Mouse (Mus musculus) embryonic facial prominence, embryonic 15.5 days (tissue): ENCODE results near the gene Taf10. TPM values are rescaled to one million over a fixed set of nuclear protein-coding genes. Genes with fewer than 3 reads are reported as not detected.

Experiments used
- ATAC-seq: fragments of 200-750 bp; cut with Nextera tagmentation; 2 replicates; pipeline ENCODE4 v1.8.0; 2017; ENCODE audit warnings: low read depth, moderate TSS enrichment; ENCODE audit not compliant: insufficient number of reproducible peaks, low FRiP score, low TSS enrichment
- H3K27ac ChIP-seq: fragments of 300-500 bp; sonication (generic); replicated peaks from 2 replicates; pipeline ENCODE4 v1.5.1; 2015; ENCODE audit warnings: mild to moderate bottlenecking, inconsistent platforms
- H3K27me3 ChIP-seq: fragments of 300-500 bp; sonication (generic); 2 replicates; pipeline ENCODE4 v1.6.1; 2015; ENCODE audit warnings: inconsistent platforms
- H3K36me3 ChIP-seq: fragments of 300-500 bp; sonication (generic); 2 replicates; pipeline ENCODE4 v1.6.1; 2015; ENCODE audit warnings: mild to moderate bottlenecking, inconsistent platforms
- H3K4me1 ChIP-seq: fragments of 300-500 bp; sonication (generic); 2 replicates; pipeline ENCODE4 v1.6.1; 2015; ENCODE audit warnings: inconsistent platforms
- H3K4me2 ChIP-seq: fragments of 300-500 bp; sonication (generic); replicated peaks from 2 replicates; pipeline ENCODE4 v1.6.1; 2015; ENCODE audit warnings: mild to moderate bottlenecking, inconsistent platforms
- H3K4me3 ChIP-seq: fragments of 300-500 bp; sonication (generic); replicated peaks from 2 replicates; pipeline ENCODE4 v1.5.1; 2015; ENCODE audit warnings: mild to moderate bottlenecking, inconsistent platforms
- H3K9ac ChIP-seq: fragments of 300-500 bp; sonication (generic); 2 replicates; pipeline ENCODE4 v1.6.1; 2015; ENCODE audit warnings: inconsistent platforms
- H3K9me3 ChIP-seq: fragments of 300-500 bp; sonication (generic); replicated peaks from 2 replicates; pipeline ENCODE4 v1.6.1; 2016; ENCODE audit warnings: inconsistent platforms
- WGBS: fragments of 180-500 bp; shearing (Covaris S2); methylation state at CpG from one replicate; pipeline ENCODE4 v1.1.7; 2015; 5-methylcytosine and 5-hydroxymethylcytosine counted together
- polyA plus RNA-seq: library from polyadenylated mRNA; unstranded; fragments of >200 nt; fragmentation: Nextera tagmentation; extraction: Ambion mirVana; gene quantifications from 2 replicates; pipeline ENCODE4 v1.2.1, GENCODE M21; 2015

The Taf10 gene
- polyA plus RNA-seq, 1 experiment from 2014 or later, result 131 TPM

- Histone ChIP-seq H3K27me3 (no peaks in the 10 kb centered on the region), H3K9me3 (no peaks in the 10 kb centered on the region), H3K27ac (no peak overlapping the region), H3K36me3 (peaks cover 32% of the 10 kb centered on the region), H3K9ac (no peak overlapping the region), H3K4me3 (no peak overlapping the region), H3K4me2 (no peak overlapping the region), H3K4me1 (peaks cover 54% of the 10 kb centered on the region)
- 79% methylated on average over 2 of the region's 2 CpGs for WGBS
- no peak for ATAC-seq
These were observed 31.9 kb upstream of the Taf10 start for GRCm38 (mm10) chr7:105776026-105776425.

GRCm38 (mm10) chr7:105774661-105775060 lies 30.5 kb upstream of the Taf10 start:
- 46% methylated on average over 7 of the region's 8 CpGs for WGBS
- Histone ChIP-seq H3K9me3 (no peaks in the 10 kb centered on the region), H3K4me3 (no peak overlapping the region), H3K4me2 (no peak overlapping the region), H3K27me3 (no peaks in the 10 kb centered on the region), H3K36me3 (peaks cover 34% of the 10 kb centered on the region), H3K4me1 (peaks cover 45% of the 10 kb centered on the region), H3K27ac (no peak overlapping the region), H3K9ac (no peak overlapping the region)
- ATAC-seq, result no peak

GRCm38 (mm10) chr7:105773041-105773440 lies 28.9 kb upstream of the Taf10 start:
- Histone ChIP-seq H3K27ac (no peak overlapping the region), H3K4me1 (peaks cover 33% of the 10 kb centered on the region), H3K9ac (no peak overlapping the region), H3K27me3 (no peaks in the 10 kb centered on the region), H3K4me3 (no peak overlapping the region), H3K9me3 (no peaks in the 10 kb centered on the region), H3K36me3 (peaks cover 40% of the 10 kb centered on the region), H3K4me2 (no peak overlapping the region)
- 85% methylated on average over 5 of the region's 5 CpGs for WGBS
- ATAC-seq, result no peak

GRCm38 (mm10) chr7:105772331-105772730 lies 28.2 kb upstream of the Taf10 start:
- no peak for ATAC-seq
- no peak overlapping the region for H3K4me3 ChIP-seq
- no peak overlapping the region for H3K4me2 ChIP-seq
- peaks cover 41% of the 10 kb centered on the region for H3K36me3 ChIP-seq
- no peak overlapping the region for H3K27ac ChIP-seq
- no peaks in the 10 kb centered on the region for H3K27me3 ChIP-seq
- H3K9me3 ChIP-seq, result no peaks in the 10 kb centered on the region
- peaks cover 34% of the 10 kb centered on the region for H3K4me1 ChIP-seq
- 94% methylated on average over 15 of the region's 15 CpGs for WGBS
- H3K9ac ChIP-seq, result no peak overlapping the region

- Histone ChIP-seq H3K9ac (no peak overlapping the region), H3K36me3 (peaks cover 60% of the 10 kb centered on the region), H3K4me1 (peaks cover 20% of the 10 kb centered on the region), H3K27me3 (no peaks in the 10 kb centered on the region), H3K4me3 (no peak overlapping the region), H3K4me2 (no peak overlapping the region), H3K9me3 (no peaks in the 10 kb centered on the region), H3K27ac (no peak overlapping the region)
- 79% methylated on average over 3 of the region's 3 CpGs for WGBS
- no peak for ATAC-seq
These were observed 25.8 kb upstream of the Taf10 start for GRCm38 (mm10) chr7:105769959-105770358.

GRCm38 (mm10) chr7:105767729-105768165 lies 23.6 kb upstream of the Taf10 start:
- Histone ChIP-seq H3K9ac (no peak overlapping the region), H3K4me3 (no peak overlapping the region), H3K4me2 (no peak overlapping the region), H3K27me3 (no peaks in the 10 kb centered on the region), H3K4me1 (peaks cover 15% of the 10 kb centered on the region), H3K36me3 (peaks cover 75% of the 10 kb centered on the region), H3K27ac (0 out of 2 replicates have a peak overlapping the region, but pooled peaks have one; percentile 28), H3K9me3 (no peaks in the 10 kb centered on the region)
- no peak for ATAC-seq
- 33% methylated on average over 6 of the region's 6 CpGs for WGBS

GRCm38 (mm10) chr7:105764331-105764730 lies 20.2 kb upstream of the Taf10 start:
- Histone ChIP-seq H3K27me3 (no peaks in the 10 kb centered on the region), H3K4me3 (no peak overlapping the region), H3K9me3 (no peaks in the 10 kb centered on the region), H3K36me3 (peaks cover 71% of the 10 kb centered on the region), H3K4me2 (no peak overlapping the region), H3K4me1 (peaks cover 12% of the 10 kb centered on the region), H3K9ac (no peak overlapping the region), H3K27ac (no peak overlapping the region)
- WGBS, result 85% methylated on average over 11 of the region's 11 CpGs
- ATAC-seq, result no peak

- Histone ChIP-seq H3K9me3 (no peaks in the 10 kb centered on the region), H3K4me1 (peaks cover 6% of the 10 kb centered on the region), H3K27ac (no peak overlapping the region), H3K4me3 (peak overlapping the region; percentile 2; the same call in 1 of the 2 replicates), H3K4me2 (peak overlapping the region; percentile 38), H3K36me3 (peaks cover 80% of the 10 kb centered on the region), H3K27me3 (no peaks in the 10 kb centered on the region), H3K9ac (no peak overlapping the region)
- no peak for ATAC-seq
- 37% methylated on average over 55 of the region's 55 CpGs for WGBS
These were observed 18.5 kb upstream of the Taf10 start for GRCm38 (mm10) chr7:105762517-105763270.

GRCm38 (mm10) chr7:105761813-105762484 lies 17.8 kb upstream of the Taf10 start:
- Histone ChIP-seq H3K4me1 (peaks cover 6% of the 10 kb centered on the region; the same call in 1 of the 2 replicates), H3K27me3 (no peaks in the 10 kb centered on the region), H3K36me3 (peaks cover 88% of the 10 kb centered on the region), H3K4me2 (peak overlapping the region; percentile 38), H3K27ac (0 out of 2 replicates have a peak overlapping the region, but pooled peaks have one; percentile 5), H3K9me3 (no peaks in the 10 kb centered on the region), H3K4me3 (peak overlapping the region; percentile 2; the same call in 1 of the 2 replicates), H3K9ac (no peak overlapping the region)
- 39% methylated on average over 51 of the region's 51 CpGs for WGBS
- 0 out of 2 replicates have a peak, but pooled peaks have one; percentile 22 for ATAC-seq

- H3K4me3 ChIP-seq, result no peak overlapping the region
- no peaks in the 10 kb centered on the region for H3K9me3 ChIP-seq
- no peak overlapping the region for H3K27ac ChIP-seq
- H3K36me3 ChIP-seq, result peaks cover 69% of the 10 kb centered on the region
- WGBS, result 88% methylated on average over 10 of the region's 10 CpGs
- ATAC-seq, result no peak
- no peaks in the 10 kb centered on the region for H3K27me3 ChIP-seq
- H3K9ac ChIP-seq, result no peak overlapping the region
- no peak overlapping the region for H3K4me2 ChIP-seq
- H3K4me1 ChIP-seq, result peaks cover 13% of the 10 kb centered on the region
These were observed 9.1 kb upstream of the Taf10 start for GRCm38 (mm10) chr7:105753281-105753680.

- no peak for ATAC-seq
- 93% methylated on average over 2 of the region's 2 CpGs for WGBS
- H3K27ac ChIP-seq, result no peak overlapping the region
- no peaks in the 10 kb centered on the region for H3K27me3 ChIP-seq
- H3K9me3 ChIP-seq, result no peaks in the 10 kb centered on the region
- no peak overlapping the region for H3K4me3 ChIP-seq
- H3K9ac ChIP-seq, result no peak overlapping the region
- H3K36me3 ChIP-seq, result peaks cover 66% of the 10 kb centered on the region
- H3K4me1 ChIP-seq, result peaks cover 13% of the 10 kb centered on the region
- no peak overlapping the region for H3K4me2 ChIP-seq
These were observed 8.6 kb upstream of the Taf10 start for GRCm38 (mm10) chr7:105752716-105753115.
